Mouse (Mus musculus) c-Kit-negative CD71-positive TER-119-positive erythroid progenitor cells, embryonic 14.5 days (primary cell): ENCODE data around the gene Rbpjl.

Experiments used
- DNase-seq: peaks from one replicate; pipeline ENCODE4 v3.0.0-alpha.2; 2013; ENCODE audit warnings: low read depth, low spot score

Gene Rbpjl

GRCm38 (mm10) chr2:164429881-164430615 is 27.1 kb downstream of the Rbpjl start:
- no peak for DNase-seq

DNA sequence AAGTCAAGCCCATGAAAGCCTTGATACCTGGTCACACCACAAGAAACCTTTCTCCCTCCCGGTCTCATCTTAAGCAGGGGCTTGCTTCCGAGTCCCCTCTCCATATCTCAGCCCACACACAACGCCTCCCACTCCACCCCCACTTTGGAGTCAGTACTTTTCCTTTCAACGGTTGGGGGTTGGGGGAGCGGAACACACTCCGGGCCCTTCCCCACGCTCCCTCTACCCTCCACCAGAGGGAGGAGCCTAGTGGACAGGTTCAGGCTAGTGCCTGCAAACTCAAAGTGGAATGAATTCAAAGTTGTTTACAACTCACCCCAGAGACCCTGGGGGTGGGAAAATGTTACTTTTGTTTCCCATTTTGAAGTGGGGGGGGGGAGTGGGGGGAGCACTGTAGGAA is 27.8 kb downstream of the Rbpjl start:
- no peak for DNase-seq

- no peak for DNase-seq
These were observed 28.9 kb downstream of the Rbpjl start for GRCm38 (mm10) chr2:164431676-164432465.

GRCm38 (mm10) chr2:164432541-164433191 is 29.7 kb downstream of the Rbpjl start:
- DNase-seq, result no peak

GRCm38 (mm10) chr2:164433278-164433895 is 30.4 kb downstream of the Rbpjl start:
- DNase-seq, result no peak

DNA sequence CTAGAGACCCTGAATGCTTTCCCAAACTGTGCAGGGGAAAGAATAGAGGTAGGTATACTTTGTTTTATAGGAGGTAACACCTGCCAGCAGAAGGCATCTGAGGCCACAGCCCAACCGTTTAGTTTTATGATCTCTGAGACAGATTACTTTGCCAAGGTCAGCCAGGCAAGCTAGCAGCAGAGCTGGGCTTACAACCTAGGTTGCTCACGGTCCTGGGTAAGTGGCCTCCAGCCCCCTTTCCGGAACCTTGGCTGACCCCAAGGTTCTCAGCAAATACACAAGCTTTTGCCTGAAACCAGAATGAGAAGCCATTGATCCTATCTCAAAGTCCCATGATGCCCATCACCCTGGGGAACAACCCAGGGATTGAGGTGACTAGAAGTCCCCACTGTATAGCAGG is 31.7 kb downstream of the Rbpjl start:
- DNase-seq, result no peak

- no peak for DNase-seq
These were observed 32.5 kb downstream of the Rbpjl start for GRCm38 (mm10) chr2:164435216-164436090.

GRCm38 (mm10) chr2:164436215-164436913 is 33.4 kb downstream of the Rbpjl start:
- no peak for DNase-seq

DNA sequence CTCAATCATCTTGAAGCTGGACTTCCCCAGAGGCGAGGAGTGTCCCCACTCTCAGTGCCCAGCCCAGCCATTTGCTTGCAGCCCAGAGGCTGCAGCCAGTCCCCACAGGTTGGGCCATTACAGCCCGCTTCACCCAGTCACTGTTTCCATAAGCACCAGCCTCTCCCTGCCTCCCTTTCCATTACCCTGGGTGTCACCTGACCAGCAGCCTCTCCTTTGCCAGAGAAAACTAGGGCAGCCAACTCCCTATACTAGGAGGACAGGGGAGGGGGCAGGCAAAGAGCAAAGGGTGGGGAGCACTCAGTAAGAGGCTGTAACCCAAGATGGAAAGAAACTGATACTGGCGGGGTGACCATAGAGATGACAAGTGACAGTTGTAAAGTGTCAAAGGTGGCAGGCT is 34.0 kb downstream of the Rbpjl start:
- DNase-seq, result no peak

DNA sequence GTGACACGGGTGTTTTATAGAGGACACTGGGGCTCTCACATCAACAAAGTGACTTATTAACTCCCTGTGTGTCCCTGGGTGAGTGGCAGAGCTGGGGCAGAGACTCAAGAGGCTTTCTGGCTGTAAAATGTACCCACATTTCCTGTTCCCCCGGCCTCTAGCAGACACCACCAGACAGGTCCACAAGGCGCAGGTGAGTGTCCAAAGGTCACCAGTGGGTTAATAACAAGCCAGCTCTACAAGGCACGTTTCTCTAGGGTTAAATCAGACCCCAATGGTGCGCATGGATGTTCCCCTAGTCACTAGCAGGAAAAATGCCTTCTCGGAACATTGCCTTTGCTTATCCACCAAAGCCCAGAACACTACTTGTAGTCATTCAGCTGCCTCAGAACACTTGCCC is 34.8 kb downstream of the Rbpjl start:
- no peak for DNase-seq

- DNase-seq, result no peak
These were observed 35.3 kb downstream of the Rbpjl start for GRCm38 (mm10) chr2:164438257-164438656.

DNA sequence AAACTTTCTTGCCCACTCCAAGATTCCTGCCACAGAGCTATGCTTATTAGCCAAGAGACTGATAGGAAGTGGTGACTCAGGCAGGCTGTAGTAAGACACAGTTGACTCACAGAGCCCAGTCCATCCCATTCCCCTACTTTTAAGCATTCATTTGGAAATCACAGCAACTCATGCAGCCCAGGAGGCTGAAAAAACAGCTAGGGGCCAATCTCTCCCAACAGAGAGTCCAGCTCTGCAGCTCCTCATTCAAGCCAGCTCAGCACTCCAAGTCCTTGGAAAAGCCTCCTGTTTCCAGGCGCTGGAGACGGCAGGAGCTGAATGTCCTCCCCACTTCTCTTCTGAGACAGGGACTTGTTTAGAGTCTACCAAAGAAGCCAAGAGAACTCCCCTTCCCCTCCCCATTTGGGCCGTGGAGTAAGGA is 36.1 kb downstream of the Rbpjl start:
- no peak for DNase-seq

GRCm38 (mm10) chr2:164440314-164440713 is 37.4 kb downstream of the Rbpjl start:
- DNase-seq, result no peak

GRCm38 (mm10) chr2:164441155-164441554 is 38.2 kb downstream of the Rbpjl start:
- no peak for DNase-seq

DNA sequence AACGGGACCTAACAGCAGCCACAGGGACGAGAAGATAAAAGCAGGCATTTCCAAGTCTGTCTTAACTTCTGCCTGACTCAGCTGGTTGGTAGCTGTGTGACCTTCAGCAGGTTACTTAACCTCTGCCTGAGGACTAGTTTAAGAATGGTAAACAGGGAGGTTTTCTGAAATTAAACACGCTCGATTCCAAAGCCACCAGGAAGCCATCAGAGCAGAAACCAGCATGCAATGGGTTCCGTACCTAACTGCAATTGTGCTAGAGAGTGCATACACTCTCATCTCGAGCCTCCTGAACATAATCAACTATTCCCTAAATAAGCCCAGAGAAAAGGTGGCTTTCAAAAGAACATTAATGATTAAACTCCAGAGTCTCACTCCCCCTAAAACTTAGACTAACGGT is 38.8 kb downstream of the Rbpjl start:
- DNase-seq, result no peak

- no peak for DNase-seq
These were observed 39.5 kb downstream of the Rbpjl start for GRCm38 (mm10) chr2:164442315-164443050.

- DNase-seq, result no peak
These were observed 40.1 kb downstream of the Rbpjl start for GRCm38 (mm10) chr2:164443051-164443437.

DNA sequence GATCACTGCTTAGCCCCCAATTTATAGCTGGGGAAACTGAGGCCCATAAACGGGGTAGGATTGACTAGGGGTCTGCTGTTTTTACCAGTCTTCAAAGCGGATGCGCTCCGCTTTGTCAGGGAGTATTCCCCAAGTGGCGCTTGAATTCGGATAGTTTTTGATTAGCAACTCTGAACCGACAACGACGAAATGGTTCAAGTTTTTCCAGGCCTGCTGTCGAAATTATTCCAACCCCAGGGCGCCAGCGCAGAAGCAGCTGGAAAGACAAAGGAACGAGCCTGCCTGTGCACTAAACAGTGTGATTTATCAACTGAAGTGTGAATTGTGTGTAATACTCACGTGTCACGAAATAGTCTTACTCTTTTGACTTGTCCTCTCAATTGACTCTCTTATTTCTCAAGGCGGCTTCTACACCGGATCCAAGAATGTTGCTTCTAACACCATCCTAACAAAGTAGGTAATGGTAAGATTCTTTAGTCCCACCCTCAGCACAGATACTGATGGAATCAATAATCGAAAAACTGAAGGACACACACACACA is 40.6 kb downstream of the Rbpjl start, which contains the start of gene Sdc4:
TSS of gene Sdc4 (minus strand) at position 428 of the 541 bp plus-strand sequence.
- no peak for DNase-seq

DNA sequence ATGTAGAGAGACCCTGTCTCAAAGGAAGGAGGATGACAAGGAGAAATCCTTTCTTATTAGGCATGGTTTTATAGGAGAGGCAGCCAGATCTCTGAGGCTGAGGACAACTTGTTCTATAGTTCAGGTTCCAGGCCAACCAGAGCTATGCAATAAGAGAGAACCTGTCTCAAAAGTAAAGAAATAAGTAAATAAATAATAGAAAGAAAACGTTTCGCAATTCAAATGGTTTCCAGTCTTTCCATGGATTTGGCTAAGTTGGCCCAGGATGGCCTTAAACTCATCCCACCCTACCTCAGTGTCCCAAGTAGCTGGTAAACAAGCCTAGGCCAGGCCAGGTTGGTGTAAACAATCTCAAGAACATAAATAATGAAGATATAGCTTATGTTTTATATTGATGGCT is 41.8 kb downstream of the Rbpjl start:
- no peak for DNase-seq
